Mouse (Mus musculus) v-Abl transformed pro-B cells (cell line): ENCODE results near the gene Sept7.

Experiments
- in situ Hi-C, 2 experiments: fragments of 400-800 bp; cut with MboI; formaldehyde crosslinking; loops; one replicate each; pipeline ENCODE4 v1.15.1; 2025; ENCODE audit not compliant: unreplicated experiment in 2 of 2

Sept7 gene

DNA sequence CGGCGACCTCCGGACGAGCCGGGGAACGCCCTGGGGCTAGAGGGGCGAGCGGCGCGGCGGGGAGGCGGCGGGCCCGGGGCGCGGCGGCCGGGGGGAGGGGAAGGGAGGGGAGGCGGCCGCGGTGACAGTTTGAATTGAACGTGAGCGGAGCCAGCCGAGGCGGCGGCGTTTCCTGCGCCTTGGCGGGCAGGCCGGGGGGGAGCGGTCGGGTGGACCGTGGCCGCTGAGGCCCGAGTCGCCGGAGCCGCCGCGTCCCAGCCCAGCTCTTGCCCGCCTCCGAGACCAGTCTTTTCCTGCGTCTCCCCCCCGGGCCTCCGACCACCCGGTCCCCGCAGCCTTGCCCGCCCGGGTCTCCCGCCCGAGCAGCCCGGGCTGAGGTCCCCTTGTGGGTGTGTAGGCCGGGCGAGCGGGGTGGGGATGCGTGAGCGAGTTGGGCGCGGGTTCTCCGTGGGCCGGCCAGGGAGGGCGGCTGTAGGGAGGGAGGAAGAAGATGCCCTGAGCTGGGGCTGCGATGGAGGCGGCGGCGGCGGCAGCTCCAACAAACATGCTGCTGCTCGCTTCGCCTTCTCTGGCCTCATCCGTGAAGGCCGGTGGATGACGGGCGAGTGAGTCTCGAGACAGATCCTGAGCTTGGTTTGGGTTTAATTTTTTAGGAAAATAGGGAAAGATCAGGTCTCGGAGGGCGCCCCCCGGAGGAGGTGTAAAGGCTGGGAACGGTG, 679 bp downstream of the Sept7 start:
- in situ Hi-C loops, result no loop called here

DNA sequence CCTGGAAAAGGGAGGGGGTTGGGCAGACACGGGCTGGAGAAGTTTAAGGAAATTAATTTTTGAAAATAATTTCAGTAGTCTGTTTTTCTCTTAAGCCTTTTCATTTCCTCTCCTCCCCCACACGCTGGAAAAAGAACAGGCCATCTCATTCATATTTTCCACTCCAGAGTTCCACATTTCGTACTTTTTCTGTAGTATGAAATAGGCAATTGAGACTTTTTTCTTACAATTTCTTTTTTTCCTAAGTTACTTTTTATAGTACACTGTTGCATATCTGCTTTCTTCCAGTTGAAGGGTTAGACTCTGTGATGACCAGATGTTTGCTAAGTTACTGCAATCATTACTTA, 1.2 kb downstream of the Sept7 start:
- in situ Hi-C loops, result no loop called here

DNA sequence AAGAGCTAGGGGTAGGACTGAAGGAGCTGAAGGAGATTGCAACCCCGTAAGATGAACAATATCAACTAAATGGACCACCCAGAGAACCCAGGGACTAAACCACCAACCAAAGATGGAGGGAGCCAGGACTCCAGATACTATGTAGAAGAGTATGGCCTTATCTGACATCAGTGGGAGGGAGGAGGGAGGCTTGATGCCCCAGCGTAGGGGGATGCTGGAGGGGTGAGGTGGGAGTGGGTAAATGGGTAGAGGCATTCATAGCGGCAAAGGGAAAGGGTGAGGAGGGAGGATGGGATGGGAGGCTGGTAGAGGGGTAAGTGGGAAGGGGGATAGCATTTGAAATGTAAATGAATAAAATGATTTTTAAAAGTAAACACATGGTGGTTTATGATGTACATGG, 8.2 kb downstream of the Sept7 start:
- in situ Hi-C loops, result no loop called here

DNA sequence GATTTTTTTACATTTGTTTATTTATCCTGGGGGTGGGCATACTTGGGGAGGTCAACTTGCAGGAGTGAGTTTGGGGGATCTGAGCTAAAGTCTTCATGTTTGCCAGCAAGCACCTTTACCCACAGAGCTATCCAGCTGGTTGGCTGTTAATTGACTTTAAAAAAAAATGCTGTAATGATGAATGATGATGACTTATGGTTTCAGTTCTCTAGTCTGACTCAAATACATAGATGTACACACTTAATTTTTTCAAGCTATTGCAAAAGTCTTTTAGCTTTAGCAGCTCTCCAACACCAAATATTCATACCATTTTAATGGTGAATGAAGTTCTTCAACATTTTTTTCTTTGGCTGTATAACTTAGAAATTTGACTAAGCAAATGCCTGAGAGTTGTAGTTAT, 8.7 kb downstream of the Sept7 start:
- in situ Hi-C loops, result no loop called here

DNA sequence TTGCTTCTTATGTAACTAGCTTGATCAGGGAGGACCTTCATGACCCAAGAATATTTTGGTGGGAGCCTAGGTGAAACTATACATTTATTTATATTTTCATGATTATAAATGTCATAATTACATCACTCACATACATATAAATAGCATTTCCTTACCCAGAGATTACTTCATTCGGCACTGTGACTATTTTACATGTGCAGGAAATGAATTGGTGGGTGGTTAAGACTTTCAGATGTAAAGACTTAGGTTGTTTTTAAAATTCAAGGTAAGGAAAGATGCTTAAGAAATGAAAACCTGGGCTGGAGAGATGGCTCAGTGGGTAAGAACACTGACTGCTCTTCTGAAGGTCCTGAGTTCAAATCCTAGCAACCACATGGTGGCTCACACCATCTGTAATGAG, 9.8 kb downstream of the Sept7 start:
- in situ Hi-C loops, result no loop called here

DNA sequence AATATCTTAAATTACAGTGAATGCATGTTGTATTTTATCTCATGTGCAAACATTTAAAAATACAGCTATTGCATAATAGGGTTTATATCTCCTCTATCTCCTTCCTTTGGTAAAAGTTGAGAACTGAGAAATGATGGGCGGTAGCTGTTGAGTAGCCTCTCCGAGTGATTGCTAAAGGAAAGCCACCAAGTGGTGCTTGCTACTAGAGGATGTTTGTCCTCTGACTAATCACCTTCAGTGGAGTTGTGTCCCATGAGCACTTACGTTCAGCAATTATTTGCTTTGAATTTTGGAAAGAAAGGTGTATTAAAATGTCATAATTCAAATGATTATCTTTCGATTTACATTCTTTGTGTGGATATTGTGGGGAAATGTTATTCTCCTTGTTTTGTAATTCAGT, 13.6 kb downstream of the Sept7 start:
- in situ Hi-C loops, result no loop called here

- in situ Hi-C loops, result no loop called here
Observed at GRCm38 (mm10) chr9:25267133-25267532, 14.9 kb downstream of the Sept7 start.

DNA sequence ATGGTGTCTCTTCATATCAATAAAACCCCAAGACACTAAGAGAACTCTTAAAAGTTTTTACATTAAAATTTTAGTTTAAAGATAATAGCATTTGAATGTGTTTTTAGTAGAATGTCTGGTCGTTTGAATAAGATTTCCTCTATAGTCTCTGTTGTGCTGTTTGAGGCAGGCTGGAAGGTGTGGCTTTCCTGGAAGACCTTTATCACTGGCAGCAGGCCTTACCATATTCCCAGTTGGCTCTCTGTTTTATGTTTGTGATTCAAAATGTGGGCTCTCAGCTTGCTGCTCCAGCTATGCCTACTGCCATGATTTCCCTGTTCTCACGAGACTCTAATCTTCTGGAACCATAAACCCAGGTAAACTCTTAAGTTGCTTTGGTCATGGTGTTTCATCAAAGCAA, 15.3 kb downstream of the Sept7 start:
- in situ Hi-C loops, result no loop called here

- in situ Hi-C loops, result no loop called here
Observed at GRCm38 (mm10) chr9:25271902-25272301, 19.7 kb downstream of the Sept7 start.

DNA sequence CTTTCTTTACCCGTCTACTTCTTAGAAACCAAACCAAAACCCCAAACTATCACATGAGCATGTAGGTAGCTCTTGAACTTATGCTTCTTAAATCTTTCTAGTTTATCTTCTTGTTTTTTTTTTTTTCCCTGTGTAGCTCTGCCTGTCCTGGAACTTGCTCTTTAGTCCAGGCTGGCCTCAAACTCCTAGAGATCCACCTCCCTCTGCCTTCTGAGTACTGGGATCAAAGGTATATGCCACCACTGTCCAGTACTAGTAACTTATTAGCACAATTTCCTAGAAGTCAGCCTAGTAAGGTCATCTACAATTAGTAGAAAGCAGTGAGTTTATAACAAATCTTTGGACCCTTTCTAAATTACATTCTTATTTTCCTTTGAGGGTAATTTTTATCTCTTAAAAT, 37.6 kb downstream of the Sept7 start:
- in situ Hi-C loops, result loop anchor here in 1 of 2 experiments (25.0 kb wide), 1 partner anchor 802 kb away; no protein-coding TSS in a partner anchor

DNA sequence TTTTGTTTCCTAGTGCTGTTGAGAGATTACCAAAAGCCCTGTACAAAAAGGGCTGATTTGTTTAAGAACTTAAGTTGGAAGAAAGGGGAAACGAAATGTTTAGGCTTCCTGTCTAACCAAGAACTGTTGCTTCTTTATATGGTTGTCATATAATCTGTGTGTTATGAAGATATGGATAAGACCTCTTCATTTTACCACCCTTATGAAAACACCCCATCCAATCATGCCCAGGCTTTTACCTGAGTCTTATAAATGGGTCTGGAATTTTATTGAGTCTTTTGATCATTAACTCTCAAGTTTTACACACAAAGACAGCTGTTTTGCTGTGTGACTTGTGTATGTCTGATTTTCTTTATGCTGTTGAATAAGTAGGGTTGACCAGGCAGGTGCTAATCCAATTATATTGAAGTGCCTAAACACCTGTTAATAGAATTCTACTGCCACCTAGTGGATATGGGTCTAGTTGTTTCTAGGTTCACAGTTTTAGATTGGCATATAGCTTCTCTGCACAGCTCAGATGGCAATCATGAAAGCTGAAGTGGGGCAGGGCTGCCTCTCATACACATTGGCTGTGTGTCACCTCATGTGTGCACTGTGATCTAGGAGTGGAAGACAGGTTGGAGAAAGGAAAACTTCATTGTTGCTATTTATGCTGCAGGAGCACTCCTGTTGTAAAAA, 57.4 kb downstream of the Sept7 start:
- in situ Hi-C loops, result loop anchor here (5.0 to 25.0 kb wide), 3 partner anchors 137 to 622 kb away; partner anchors contain the start of genes Dpy19l2 (in 1 of the 2) and Eepd1 (in 1 of the 2)

GRCm38 (mm10) chr9:25314304-25314703, 62.1 kb downstream of the Sept7 start:
- in situ Hi-C loops, result loop anchor here in 1 of 2 experiments (10.0 to 25.0 kb wide), 2 partner anchors 170 to 627 kb away; partner anchors contain the start of genes Dpy19l2 and Eepd1

DNA sequence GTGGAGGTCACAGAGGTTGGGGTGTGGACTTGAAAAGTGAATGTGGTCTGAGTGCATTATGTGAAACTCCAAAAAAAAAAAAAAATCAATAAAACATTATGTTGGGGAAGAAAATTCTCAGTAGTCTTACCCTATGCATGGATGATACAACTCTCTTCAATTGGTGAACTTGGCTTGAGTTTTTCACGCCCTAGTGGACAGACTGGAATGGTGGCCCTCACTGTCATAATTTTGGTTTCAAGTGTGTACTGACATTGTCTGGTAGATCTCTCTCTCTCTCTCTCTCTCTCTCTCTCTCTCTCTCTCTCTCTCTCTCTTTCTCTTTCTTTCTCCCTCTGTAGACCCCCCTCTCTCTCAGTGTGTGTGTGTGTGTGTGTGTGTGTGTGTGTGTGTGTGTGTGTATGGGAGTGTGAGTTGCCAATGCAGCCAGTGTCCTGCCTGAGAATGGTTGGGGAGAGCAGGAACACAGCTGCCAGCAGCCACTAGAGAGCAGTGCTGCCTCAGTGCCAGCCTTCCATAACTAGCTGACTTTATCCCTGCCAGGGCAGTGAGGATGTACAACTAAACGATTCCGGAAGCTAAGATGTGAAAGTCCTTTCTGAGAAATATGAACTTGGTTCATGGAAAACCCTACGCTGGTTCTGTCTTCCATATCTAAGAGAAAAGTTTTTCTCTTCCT, 65.7 kb downstream of the Sept7 start:
- in situ Hi-C loops, result loop anchor here in 1 of 2 experiments (10.0 to 25.0 kb wide), 2 partner anchors 167 to 631 kb away; partner anchors contain the start of genes Dpy19l2 and Eepd1

GRCm38 (mm10) chr9:25319676-25320075, 67.4 kb downstream of the Sept7 start:
- in situ Hi-C loops, result loop anchor here (5.0 to 25.0 kb wide), 3 partner anchors 165 to 632 kb away; partner anchors contain the start of genes Dpy19l2 (in 1 of the 2) and Eepd1 (in 1 of the 2)

DNA sequence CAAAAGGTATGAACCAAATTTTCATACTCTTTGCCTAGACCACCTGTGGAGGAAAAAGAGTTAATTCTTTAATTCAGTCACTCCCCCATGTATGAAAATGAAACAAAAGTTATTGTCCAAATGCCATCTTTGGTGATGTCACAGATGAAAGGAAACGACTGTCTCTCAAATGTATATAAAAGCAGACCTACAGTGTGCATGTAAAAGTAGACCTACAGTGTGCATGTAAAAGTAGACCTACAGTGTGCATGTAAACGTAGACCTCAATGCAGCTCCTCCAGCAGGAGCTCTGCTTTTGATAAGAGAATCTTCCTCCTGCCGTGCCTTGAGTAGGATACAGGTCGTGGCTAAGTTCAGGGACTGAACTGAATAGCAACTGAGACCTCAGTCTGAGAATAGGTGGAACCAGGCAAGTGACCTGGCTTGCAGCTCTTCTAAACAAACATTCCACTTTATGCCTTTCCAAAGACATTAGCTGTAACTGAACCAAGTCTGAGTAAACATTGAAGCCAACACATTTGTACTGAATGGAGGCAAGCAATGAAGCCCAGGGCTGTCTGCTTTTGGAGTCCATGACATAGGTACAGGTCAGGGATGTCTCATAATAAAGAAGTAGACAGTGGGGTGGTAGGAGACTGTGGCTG, 75.6 kb downstream of the Sept7 start:
- in situ Hi-C loops, result loop anchor here in 1 of 2 experiments (25.0 kb wide), 1 partner anchor 641 kb away; the partner anchor contains the start of gene Dpy19l2

DNA sequence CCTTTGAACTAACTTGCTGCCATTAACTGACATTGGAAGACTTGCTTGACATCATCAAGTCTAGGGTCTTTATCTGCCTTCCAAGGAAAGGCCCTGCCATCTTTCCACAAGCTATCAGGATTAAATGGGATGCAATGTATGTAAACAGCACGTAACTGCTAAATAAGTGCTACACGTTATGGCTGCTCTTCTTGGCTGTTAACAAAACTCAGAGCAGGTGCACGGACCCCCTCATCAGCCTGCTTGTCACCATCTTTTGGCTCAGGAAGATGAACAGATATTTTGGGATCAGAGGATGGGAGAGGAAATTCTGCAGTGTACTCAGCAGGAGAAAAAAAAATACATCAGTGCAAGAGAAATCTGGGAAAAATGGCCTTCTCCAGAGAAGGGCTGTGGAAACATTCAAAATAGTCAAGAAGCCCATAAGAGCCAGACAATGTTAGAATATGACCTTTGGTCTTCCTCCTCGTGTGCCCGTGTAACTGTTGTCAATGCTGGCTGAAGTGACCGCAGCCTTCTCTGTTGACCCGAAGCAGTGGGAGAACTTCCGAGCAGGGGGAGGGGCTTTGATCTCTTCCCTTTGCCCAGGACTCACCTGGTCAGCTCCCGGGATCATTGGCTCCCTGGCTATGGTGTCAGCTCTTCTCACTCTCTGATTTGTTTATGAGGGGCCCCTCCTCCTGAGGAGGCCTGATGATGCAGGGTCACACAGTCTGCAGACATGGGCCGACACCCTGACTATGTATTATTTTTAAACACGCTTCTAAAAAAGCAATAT, 76.9 kb downstream of the Sept7 start:
- in situ Hi-C loops, result loop anchor here in 1 of 2 experiments (25.0 kb wide), 1 partner anchor 642 kb away; the partner anchor contains the start of gene Dpy19l2

DNA sequence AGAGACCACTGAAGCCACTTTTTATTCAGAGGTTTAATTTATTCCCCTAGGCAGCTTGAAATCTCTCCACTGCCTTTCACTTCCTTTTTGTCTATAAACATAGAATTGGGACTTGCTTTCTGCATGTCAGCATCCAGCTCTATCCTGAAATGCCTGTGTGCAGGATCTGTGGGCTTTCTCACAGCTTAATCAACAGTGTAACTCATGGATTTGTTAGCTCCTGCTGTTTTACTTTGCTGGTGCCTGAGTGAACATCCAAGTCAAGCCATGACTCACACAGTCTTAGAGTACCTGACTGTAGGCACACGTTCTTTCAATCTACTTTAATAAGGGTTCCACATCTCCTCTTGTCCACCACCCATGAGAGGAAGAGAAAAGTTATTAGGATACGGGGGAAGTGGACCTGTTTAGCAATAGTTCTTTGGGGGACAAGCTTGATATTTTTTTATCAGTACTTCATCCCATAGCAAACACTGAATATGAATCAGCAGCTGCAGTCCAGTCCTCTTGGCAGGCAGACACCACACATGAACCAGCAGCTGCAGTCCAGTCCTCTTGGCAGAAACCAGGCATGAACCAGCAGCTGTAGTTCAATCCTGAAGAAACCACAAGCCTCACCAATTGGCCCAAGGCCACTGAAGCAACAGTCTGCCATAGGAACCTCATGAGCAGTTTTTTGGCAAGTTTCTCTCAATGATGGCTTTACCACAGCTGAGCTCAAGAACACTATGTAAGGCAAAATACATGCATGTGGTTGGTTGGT, 85.4 kb downstream of the Sept7 start:
- in situ Hi-C loops, result loop anchor here in 1 of 2 experiments (25.0 kb wide), 1 partner anchor 650 kb away; the partner anchor contains the start of gene Dpy19l2

- in situ Hi-C loops, result loop anchor here in 1 of 2 experiments (25.0 kb wide), 1 partner anchor 653 kb away; the partner anchor contains the start of gene Dpy19l2
Observed at GRCm38 (mm10) chr9:25340412-25340811, 88.2 kb downstream of the Sept7 start.

DNA sequence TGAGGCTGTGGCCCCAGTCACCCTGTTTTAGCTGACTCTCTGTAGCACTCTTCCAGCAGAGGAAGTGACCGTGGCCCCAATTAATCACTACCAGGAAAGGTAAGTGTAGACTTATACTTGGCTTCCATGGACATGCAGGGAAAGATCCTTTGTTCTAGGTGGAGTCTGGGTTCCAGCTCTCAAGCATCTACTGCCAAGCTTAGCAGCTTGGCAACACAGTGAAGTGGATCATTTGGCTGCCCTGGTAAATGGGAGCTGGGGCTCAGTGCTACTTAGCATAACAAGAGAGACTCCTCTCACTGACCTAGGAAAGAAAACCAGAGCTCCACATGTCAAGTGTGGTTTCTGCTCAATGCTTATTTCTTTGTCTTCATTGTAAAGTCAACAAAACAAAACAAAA, 101.5 kb downstream of the Sept7 start:
- in situ Hi-C loops, result no loop called here
